Mouse (Mus musculus) cerebellum, postnatal 4 days (tissue): Measurements from ENCODE around the gene Sgta.
A peak's percentile ranks its signal among the peaks of the same experiment; 100 is the strongest.

ENCODE experiments used
- DNase-seq, 2 experiments: peaks; one replicate each; pipeline ENCODE4 v3.0.0; 2022; ENCODE audit warnings: low spot score in 2 of 2, mixed read lengths in 1 of 2

Gene Sgta

GRCm38 (mm10) chr10:81019687-81020086 lies 40.3 kb downstream of the Sgta start:
- no peak for DNase-seq

GRCm38 (mm10) chr10:81018326-81018725 lies 41.7 kb downstream of the Sgta start:
- no peak for DNase-seq

GRCm38 (mm10) chr10:81016645-81017044 lies 43.3 kb downstream of the Sgta start:
- peak in 1 of 2 experiments; percentile 72 for DNase-seq

GRCm38 (mm10) chr10:81015666-81016065 lies 44.3 kb downstream of the Sgta start:
- DNase-seq = no peak

GRCm38 (mm10) chr10:81014393-81015384 lies 45.3 kb downstream of the Sgta start, which contains the start of gene Gng7:
Gene Gng7 (minus strand): TSS chr10:81014945.
- peak; percentile 92 to 97 for DNase-seq

GRCm38 (mm10) chr10:81010851-81011250 lies 49.1 kb downstream of the Sgta start:
- DNase-seq = no peak

GRCm38 (mm10) chr10:81007240-81007639 lies 52.7 kb downstream of the Sgta start:
- DNase-seq = no peak

- no peak for DNase-seq
Measured at GRCm38 (mm10) chr10:81006005-81006677, 53.8 kb downstream of the Sgta start.

GRCm38 (mm10) chr10:81001161-81001560 lies 58.8 kb downstream of the Sgta start:
- DNase-seq = no peak

- no peak for DNase-seq
Measured at GRCm38 (mm10) chr10:81000197-81001062, 59.6 kb downstream of the Sgta start.

GRCm38 (mm10) chr10:80999362-81000196 lies 60.4 kb downstream of the Sgta start:
- DNase-seq = peak; percentile 80 to 92

- DNase-seq = peak in 1 of 2 experiments; percentile 59
Measured at GRCm38 (mm10) chr10:80998778-80999177, 61.2 kb downstream of the Sgta start.

GRCm38 (mm10) chr10:80998021-80998420 lies 62.0 kb downstream of the Sgta start:
- DNase-seq = no peak

GRCm38 (mm10) chr10:80997332-80997731 lies 62.6 kb downstream of the Sgta start:
- DNase-seq = no peak

- no peak for DNase-seq
Measured at GRCm38 (mm10) chr10:80996501-80996900, 63.5 kb downstream of the Sgta start.

- DNase-seq = peak; percentile 79 to 90
Measured at GRCm38 (mm10) chr10:80995091-80995632, 64.8 kb downstream of the Sgta start.

- no peak for DNase-seq
Measured at GRCm38 (mm10) chr10:80994621-80995020, 65.4 kb downstream of the Sgta start.
